Mouse (Mus musculus) brain, embryonic 14.5 days (tissue): ENCODE measurements around the gene 4930579F01Rik.

Experiments
- CTCF ChIP-seq: fragments of 200-500 bp; IDR thresholded peaks from 2 replicates; pipeline ENCODE4 v1.5.1; 2012; ENCODE audit warnings: inconsistent platforms, mild to moderate bottlenecking, moderate library complexity, borderline replicate concordance; ENCODE audit not compliant: insufficient read depth, insufficient read length; ENCODE audit errors: extremely low read depth
- POLR2A ChIP-seq: fragments of 200-500 bp; IDR thresholded peaks from 2 replicates; pipeline ENCODE4 v1.6.1; 2012; ENCODE audit warnings: mild to moderate bottlenecking, inconsistent platforms, borderline replicate concordance; ENCODE audit not compliant: poor library complexity, insufficient read depth, insufficient read length, severe bottlenecking; ENCODE audit errors: extremely low read depth

DNA sequence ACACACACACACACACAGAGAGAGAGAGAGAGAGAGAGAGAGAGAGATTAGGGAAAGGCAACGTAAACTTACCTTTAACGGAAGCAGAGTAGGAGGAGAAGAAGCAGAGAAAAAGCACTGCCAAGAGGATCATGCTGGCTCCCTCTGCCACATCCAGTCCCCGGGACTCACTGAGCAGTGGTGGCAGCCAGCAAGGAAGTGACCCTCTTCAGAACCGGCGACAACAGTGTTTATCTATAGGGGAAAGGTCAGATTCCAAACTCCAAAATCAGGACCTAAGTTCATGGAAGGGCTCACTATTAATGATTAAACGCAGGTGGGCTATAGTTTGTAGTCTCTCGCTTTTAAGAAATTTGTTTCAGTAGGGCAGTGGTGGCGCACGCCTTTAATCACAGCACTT lies 62.5 kb downstream of the 4930579F01Rik start:
- TF ChIP-seq POLR2A, result no peak
- no peak for TF ChIP-seq CTCF
